Mouse (Mus musculus): ENCODE results near the gene Vmn1r231. TPM values are rescaled to one million over a fixed set of nuclear protein-coding genes. Genes with fewer than 3 reads are reported as not detected.

The Vmn1r231 gene
- polyA plus RNA-seq, 1 experiment, result not detected

- Histone ChIP-seq H3K4me3 (no peak within 1 kb of the TSS), H3K4me2 (ENCODE audit: low read depth) (no peak within 1 kb of the TSS), H3ac (ENCODE audit: control insufficient read depth, insufficient read length) (no peak within 1 kb of the TSS), H3K36me3 (ENCODE audit: control insufficient read depth, insufficient read depth) (no peaks in the 10 kb centered on the region), H3K79me2 (ENCODE audit: control insufficient read depth, insufficient read depth) (no peaks in the 10 kb centered on the region), H3K27me3 (ENCODE audit: control insufficient read depth, insufficient read depth, insufficient read length) (no peaks in the 10 kb centered on the region)
- TF ChIP-seq REST (IDR thresholded peaks at IDR 0.05; ENCODE audit: insufficient read depth, insufficient read length) (no peak), USF1 (IDR thresholded peaks at IDR 0.05; ENCODE audit: low read depth) (no peak), TCF3 (IDR thresholded peaks at IDR 0.05; ENCODE audit: insufficient read length, low read depth) (no peak), MYOD1 (IDR thresholded peaks at IDR 0.05; ENCODE audit: control insufficient read depth in 1 of 3, insufficient read length in 2 of 3, low read depth in 2 of 3) (no peak), POLR2AphosphoS2 (IDR thresholded peaks at IDR 0.05; ENCODE audit: insufficient read length, low read depth) (no peak), E2F4 (IDR thresholded peaks at IDR 0.05; ENCODE audit: insufficient read depth) (no peak), SRF (IDR thresholded peaks at IDR 0.05; ENCODE audit: control insufficient read depth, insufficient read length, low read depth) (no peak), TCF12 (IDR thresholded peaks at IDR 0.05; ENCODE audit: insufficient read depth, poor library complexity, severe bottlenecking) (no peak)
Observed at GRCm38 (mm10) chr17:20919614-20920013, 14.7 kb upstream of the Vmn1r231 start, which contains the start of gene Vmn1r232. Vmn1r232 (minus strand) TSS chr17:20919714.

DNA sequence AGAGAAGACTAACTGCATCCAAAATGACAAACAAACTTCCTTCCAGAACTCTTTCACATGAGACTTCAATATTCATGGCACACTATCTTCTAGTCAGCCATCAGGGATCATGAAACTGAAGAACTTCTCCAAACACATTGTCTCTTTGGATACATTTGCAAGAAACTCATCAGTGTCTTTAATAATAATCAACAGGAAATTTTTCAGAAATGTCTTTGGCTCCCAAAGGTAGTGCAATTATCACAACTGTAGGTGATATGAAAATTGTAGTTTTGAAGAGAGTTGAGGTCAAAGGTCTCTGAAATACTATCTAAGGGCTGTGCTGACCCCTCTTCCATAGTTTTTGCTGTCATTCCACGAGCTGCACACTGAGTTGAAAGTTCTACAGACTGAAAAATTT lies 64.7 kb downstream of the Vmn1r231 start, which contains the start of gene Vmn1r230:
Gene Vmn1r230 (plus strand): TSS at position 301 of the 400 bp plus-strand sequence.
- TF ChIP-seq MYOG (IDR thresholded peaks at IDR 0.05; ENCODE audit: control insufficient read depth in 1 of 3, insufficient read depth in 1 of 3, insufficient read length in 2 of 3, low read depth in 2 of 3), result no peak
- no peak for TF ChIP-seq TCF3 (IDR thresholded peaks at IDR 0.05; ENCODE audit: insufficient read length, low read depth)
- no peak for TF ChIP-seq TCF12 (IDR thresholded peaks at IDR 0.05; ENCODE audit: insufficient read depth, poor library complexity, severe bottlenecking)
- H3K36me3 ChIP-seq (ENCODE audit: control insufficient read depth, insufficient read depth), result no peaks in the 10 kb centered on the region

More for the DNA sequence above, 64.7 kb downstream of the Vmn1r231 start, which contains the start of gene Vmn1r230:
- Histone ChIP-seq H3K4me2 (ENCODE audit: low read depth) (no peak within 1 kb of the TSS), H3K79me2 (ENCODE audit: control insufficient read depth, insufficient read depth) (no peaks in the 10 kb centered on the region), H3ac (ENCODE audit: control insufficient read depth, insufficient read length) (no peak within 1 kb of the TSS), H3K4me3 (no peak within 1 kb of the TSS), H3K27me3 (ENCODE audit: control insufficient read depth, insufficient read depth, insufficient read length) (no peaks in the 10 kb centered on the region)

Other genes starting within 250 kb of the Vmn1r231 start
- not detected for gene Vmn1r226, start 222.2 kb downstream of the Vmn1r231 start, polyA plus RNA-seq (2012; fragmentation: generic; extraction: Trizol)
- not detected for gene Vmn1r227, start 175.2 kb downstream of the Vmn1r231 start, polyA plus RNA-seq (2012; fragmentation: generic; extraction: Trizol)
- gene Vmn1r228, start 118.9 kb downstream of the Vmn1r231 start, polyA plus RNA-seq (2012; fragmentation: generic; extraction: Trizol), result not detected
- gene Vmn1r229, start 93.5 kb downstream of the Vmn1r231 start, polyA plus RNA-seq (2012; fragmentation: generic; extraction: Trizol), result not detected
- gene Vmn1r230, start 64.6 kb downstream of the Vmn1r231 start, polyA plus RNA-seq (2012; fragmentation: generic; extraction: Trizol), result not detected
- gene Vmn1r232, start 14.6 kb upstream of the Vmn1r231 start, polyA plus RNA-seq (2012; fragmentation: generic; extraction: Trizol), result not detected
- gene Ppp2r1a, start 40.2 kb upstream of the Vmn1r231 start, polyA plus RNA-seq (2012; fragmentation: generic; extraction: Trizol), result 309 TPM
- not detected for gene Vmn1r233, start 91.4 kb upstream of the Vmn1r231 start, polyA plus RNA-seq (2012; fragmentation: generic; extraction: Trizol)
- 4.0 TPM for gene Zfp160, start 103.8 kb upstream of the Vmn1r231 start, polyA plus RNA-seq (2012; fragmentation: generic; extraction: Trizol)

All from myocyte (in vitro differentiated cells).